Mouse (Mus musculus) heart, embryonic 13.5 days (tissue): Measurements from ENCODE around the gene Col27a1. TPM values are rescaled to one million over a fixed set of nuclear protein-coding genes. Genes with fewer than 3 reads are reported as not detected.

Experiments used
- ATAC-seq: fragments of 200-750 bp; cut with Nextera tagmentation; 2 replicates; pipeline ENCODE4 v1.8.0; 2017; ENCODE audit warnings: moderate TSS enrichment; ENCODE audit not compliant: insufficient number of reproducible peaks, low FRiP score, low TSS enrichment; ENCODE audit errors: extremely low read depth
- H3K27ac ChIP-seq: fragments of 300-500 bp; sonication (generic); replicated peaks from 2 replicates; pipeline ENCODE4 v1.5.1; 2015; ENCODE audit warnings: moderate library complexity, mild to moderate bottlenecking, inconsistent platforms
- H3K27me3 ChIP-seq: fragments of 300-500 bp; sonication (generic); replicated peaks from 2 replicates; pipeline ENCODE4 v1.6.1; 2015; ENCODE audit warnings: mild to moderate bottlenecking, inconsistent platforms
- H3K36me3 ChIP-seq: fragments of 300-500 bp; sonication (generic); 2 replicates; pipeline ENCODE4 v1.6.1; 2015; ENCODE audit warnings: mild to moderate bottlenecking, inconsistent platforms
- H3K4me1 ChIP-seq: fragments of 300-500 bp; sonication (generic); 2 replicates; pipeline ENCODE4 v1.6.1; 2015; ENCODE audit warnings: inconsistent platforms
- H3K4me2 ChIP-seq: fragments of 300-500 bp; sonication (generic); 2 replicates; pipeline ENCODE4 v1.6.1; 2015; ENCODE audit warnings: inconsistent platforms, mild to moderate bottlenecking, moderate library complexity
- H3K4me3 ChIP-seq: fragments of 300-500 bp; sonication (generic); 2 replicates; pipeline ENCODE4 v1.5.1; 2015; ENCODE audit warnings: moderate library complexity, mild to moderate bottlenecking, inconsistent platforms
- H3K9ac ChIP-seq: fragments of 300-500 bp; sonication (generic); 2 replicates; pipeline ENCODE4 v1.6.1; 2015; ENCODE audit warnings: inconsistent platforms, mild to moderate bottlenecking, moderate library complexity
- H3K9me3 ChIP-seq: fragments of 300-500 bp; sonication (generic); 2 replicates; pipeline ENCODE4 v1.6.1; 2016; ENCODE audit warnings: inconsistent platforms
- WGBS: fragments of 180-500 bp; shearing (Covaris S2); methylation state at CpG from one replicate; pipeline ENCODE4 v1.1.7; 2015; ENCODE audit warnings: mixed read lengths; 5-methylcytosine and 5-hydroxymethylcytosine counted together
- microRNA counts: library from miRNA; unstranded; fragments of <30 nt; microRNA quantifications from one replicate; lab custom pipeline; 2016
- microRNA-seq: library from miRNA; unstranded; fragments of <30 nt; microRNA quantifications from one replicate; pipeline ENCODE4, GENCODE M21; 2016
- polyA plus RNA-seq: library from polyadenylated mRNA; unstranded; fragments of >200 nt; fragmentation: Nextera tagmentation; extraction: Ambion mirVana; gene quantifications from 2 replicates; pipeline ENCODE4 v1.2.1, GENCODE M21; 2015

Col27a1 gene
- polyA plus RNA-seq, 1 experiment from 2014 or later = 4.2 TPM

- WGBS = 64% methylated on average over 12 of the region's 12 CpGs
- H3K27ac ChIP-seq = no peak overlapping the region
- H3K9ac ChIP-seq = no peak overlapping the region
- H3K36me3 ChIP-seq = peaks cover 57% of the 10 kb centered on the region
- no peaks in the 10 kb centered on the region for H3K9me3 ChIP-seq
- H3K4me1 ChIP-seq = 0 out of 2 replicates have a peak, but pooled peaks cover 3% of the 10 kb centered on the region
- no peak overlapping the region for H3K4me3 ChIP-seq
- 0 out of 2 replicates have a peak, but pooled peaks have one; percentile 28 for ATAC-seq
- no peak overlapping the region for H3K4me2 ChIP-seq
- no peaks in the 10 kb centered on the region; the same call in 1 of the 2 replicates for H3K27me3 ChIP-seq
These were observed 160.5 kb downstream of the Col27a1 start for GRCm38 (mm10) chr4:63374331-63374730.

- Histone ChIP-seq H3K4me1 (0 out of 2 replicates have a peak, but pooled peaks cover 3% of the 10 kb centered on the region), H3K4me2 (no peak overlapping the region), H3K27me3 (no peaks in the 10 kb centered on the region; the same call in 1 of the 2 replicates), H3K9ac (no peak overlapping the region), H3K9me3 (no peaks in the 10 kb centered on the region), H3K27ac (no peak overlapping the region), H3K4me3 (no peak overlapping the region), H3K36me3 (peaks cover 65% of the 10 kb centered on the region)
- no peak for ATAC-seq
- WGBS = 78% methylated on average over 1 of the region's 1 CpGs
These were observed 161.6 kb downstream of the Col27a1 start for GRCm38 (mm10) chr4:63375367-63375766.

- Histone ChIP-seq H3K27ac (no peak overlapping the region), H3K4me3 (no peak overlapping the region), H3K9ac (no peak overlapping the region), H3K27me3 (no peaks in the 10 kb centered on the region), H3K4me2 (no peak overlapping the region), H3K4me1 (0 out of 2 replicates have a peak, but pooled peaks cover 3% of the 10 kb centered on the region), H3K36me3 (peaks cover 80% of the 10 kb centered on the region), H3K9me3 (no peaks in the 10 kb centered on the region)
- ATAC-seq = no peak
- WGBS = 66% methylated on average over 7 of the region's 7 CpGs
These were observed 163.7 kb downstream of the Col27a1 start for GRCm38 (mm10) chr4:63377483-63377882.

- H3K9me3 ChIP-seq = no peaks in the 10 kb centered on the region
- no peak overlapping the region for H3K27ac ChIP-seq
- H3K4me1 ChIP-seq = no peaks in the 10 kb centered on the region
- WGBS = 73% methylated on average over 4 of the region's 4 CpGs
- H3K36me3 ChIP-seq = peaks cover 58% of the 10 kb centered on the region
- no peak overlapping the region for H3K9ac ChIP-seq
- no peak overlapping the region for H3K4me3 ChIP-seq
- no peak for ATAC-seq
- H3K4me2 ChIP-seq = no peak overlapping the region
- no peaks in the 10 kb centered on the region for H3K27me3 ChIP-seq
These were observed 169.0 kb downstream of the Col27a1 start for GRCm38 (mm10) chr4:63382676-63383369.

- no peak overlapping the region for H3K27ac ChIP-seq
- H3K4me3 ChIP-seq = no peak overlapping the region
- no peaks in the 10 kb centered on the region for H3K4me1 ChIP-seq
- H3K4me2 ChIP-seq = no peak overlapping the region
- no peaks in the 10 kb centered on the region for H3K27me3 ChIP-seq
- no peaks in the 10 kb centered on the region for H3K9me3 ChIP-seq
- H3K9ac ChIP-seq = no peak overlapping the region
- no peak for ATAC-seq
- H3K36me3 ChIP-seq = peaks cover 52% of the 10 kb centered on the region
- WGBS = 77% methylated on average over 12 of the region's 12 CpGs
These were observed 169.7 kb downstream of the Col27a1 start for GRCm38 (mm10) chr4:63383474-63383873.

GRCm38 (mm10) chr4:63384262-63384661, 170.5 kb downstream of the Col27a1 start:
- no peak overlapping the region for H3K9ac ChIP-seq
- no peaks in the 10 kb centered on the region for H3K27me3 ChIP-seq
- WGBS = 87% methylated on average over 4 of the region's 4 CpGs
- H3K4me2 ChIP-seq = no peak overlapping the region
- no peak overlapping the region for H3K27ac ChIP-seq
- no peaks in the 10 kb centered on the region for H3K9me3 ChIP-seq
- peaks cover 44% of the 10 kb centered on the region for H3K36me3 ChIP-seq
- H3K4me3 ChIP-seq = no peak overlapping the region
- peaks cover 5% of the 10 kb centered on the region for H3K4me1 ChIP-seq
- no peak for ATAC-seq

MicroRNAs within 50 kb of the gene (microRNA counts, 519-probe panel; counts per million panel counts)
- 3,008 counts per million, percentile 67 among the panel's probes with 10 or more counts for microRNA mmu-miR-455 (lab: Ali Mortazavi, UCI)

Small RNA genes lying within 50 kb of the gene (microRNA-seq; reads per million reads assigned to microRNA genes)
- gene Mir455 = 522 reads per million, percentile 74 among the genes with 10 or more reads in this experiment

Other genes starting within 250 kb of the Col27a1 start
- gene Zfp618, start 248.4 kb upstream of the Col27a1 start, polyA plus RNA-seq = 11.3 and 11.8 TPM in 2 replicates
- gene Ambp, start 59.2 kb upstream of the Col27a1 start, polyA plus RNA-seq = 3.2 and 26.2 TPM in 2 replicates
- 0.90 and 1.3 TPM in 2 replicates for gene Kif12, start 41.9 kb upstream of the Col27a1 start, polyA plus RNA-seq
- not detected in 2 replicates for gene Orm1, start 130.6 kb downstream of the Col27a1 start, polyA plus RNA-seq
- not detected in 2 replicates for gene Orm3, start 142.2 kb downstream of the Col27a1 start, polyA plus RNA-seq
- not detected in 2 replicates for gene Orm2, start 148.4 kb downstream of the Col27a1 start, polyA plus RNA-seq
- 2.8 and 3.5 TPM in 2 replicates for gene Akna, start 189.3 kb downstream of the Col27a1 start, polyA plus RNA-seq